Mouse (Mus musculus): ENCODE measurements around the gene Fam207a.

Gene Fam207a

DNA sequence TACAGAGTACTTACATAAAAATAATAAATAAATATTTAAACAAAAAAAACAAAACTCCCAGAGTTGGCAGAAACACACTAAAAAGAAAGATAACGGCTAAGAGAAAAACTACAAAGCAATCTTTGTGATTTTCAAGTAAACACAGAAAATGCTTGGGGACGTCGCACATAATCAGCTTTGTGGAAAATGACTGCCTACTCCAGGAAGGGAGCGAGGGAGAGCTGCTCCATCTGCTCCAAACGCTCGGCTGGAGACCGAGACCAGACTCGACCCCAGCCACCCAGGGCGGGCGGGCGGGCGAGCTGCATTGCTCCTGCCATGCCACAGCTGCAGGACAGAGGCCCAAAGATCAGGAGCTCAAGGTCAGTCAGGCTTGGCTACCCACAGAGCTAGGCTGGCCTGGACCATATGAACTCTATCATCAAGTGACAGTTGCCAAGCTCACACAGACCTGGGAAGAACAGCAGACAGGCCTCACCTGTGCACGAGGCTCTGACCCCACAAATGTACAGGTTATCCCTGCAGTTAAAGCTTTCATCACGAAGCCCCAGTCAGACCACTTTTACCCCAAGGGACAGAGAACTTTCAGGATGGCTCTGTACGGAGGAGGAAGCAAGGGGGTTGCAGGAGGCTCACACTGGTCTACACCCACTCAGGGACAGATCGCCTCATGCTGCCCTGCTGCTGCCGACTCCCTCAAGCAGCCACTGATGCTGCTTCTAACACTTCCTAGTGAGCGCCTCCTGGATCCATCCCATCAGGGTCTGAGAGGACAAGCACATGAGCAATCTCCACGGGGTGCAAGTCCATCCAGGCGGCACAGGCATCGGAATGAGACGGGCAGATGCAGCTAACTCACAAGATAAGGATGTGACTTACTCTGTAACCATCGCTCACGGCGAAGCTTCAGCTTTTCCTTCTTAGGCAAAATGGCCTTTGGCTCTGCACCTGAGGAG lies 12.3 kb downstream of the Fam207a start:
- no peak for DNase-seq (ENCODE audit: low spot score)

DNA sequence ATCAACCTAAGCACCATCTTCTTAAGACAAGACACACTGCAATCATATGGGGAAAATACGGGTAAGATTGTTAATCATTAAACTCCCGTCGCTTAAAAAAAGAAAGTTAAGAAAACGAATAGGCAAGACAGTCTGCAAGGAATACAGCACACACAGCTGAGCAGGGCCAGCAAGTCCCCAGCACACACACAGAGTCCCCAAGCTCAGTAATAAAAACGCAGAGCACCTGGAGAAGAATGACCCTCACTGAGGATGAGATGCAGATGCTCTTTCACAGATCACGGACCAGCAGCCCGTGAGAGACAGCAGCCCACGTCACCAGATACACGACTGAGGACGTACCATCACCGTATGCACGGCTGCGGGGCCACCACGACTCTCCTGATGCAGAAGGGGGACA lies 14.9 kb downstream of the Fam207a start:
- DNase-seq (ENCODE audit: low spot score), result no peak

DNA sequence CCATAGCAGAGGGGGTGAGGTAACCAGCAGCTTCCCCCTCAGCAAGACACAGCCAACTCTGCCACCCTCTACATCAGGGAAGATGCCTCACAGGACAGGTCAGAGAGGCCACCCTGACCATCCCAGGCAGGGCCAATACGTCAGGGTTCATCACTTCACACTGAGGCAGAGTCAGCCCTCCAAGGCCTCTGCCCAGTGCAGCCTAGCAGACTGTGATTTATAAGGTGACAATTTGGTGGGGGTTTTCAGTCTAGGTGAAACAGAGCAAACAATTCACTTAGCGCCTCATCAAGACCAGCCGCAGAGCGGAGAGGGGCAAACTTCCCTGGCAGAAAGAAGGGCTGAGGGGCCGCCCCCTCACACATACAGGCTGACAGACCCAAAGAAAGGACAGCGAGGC lies 17.3 kb downstream of the Fam207a start:
- DNase-seq (ENCODE audit: low spot score), result no peak

DNA sequence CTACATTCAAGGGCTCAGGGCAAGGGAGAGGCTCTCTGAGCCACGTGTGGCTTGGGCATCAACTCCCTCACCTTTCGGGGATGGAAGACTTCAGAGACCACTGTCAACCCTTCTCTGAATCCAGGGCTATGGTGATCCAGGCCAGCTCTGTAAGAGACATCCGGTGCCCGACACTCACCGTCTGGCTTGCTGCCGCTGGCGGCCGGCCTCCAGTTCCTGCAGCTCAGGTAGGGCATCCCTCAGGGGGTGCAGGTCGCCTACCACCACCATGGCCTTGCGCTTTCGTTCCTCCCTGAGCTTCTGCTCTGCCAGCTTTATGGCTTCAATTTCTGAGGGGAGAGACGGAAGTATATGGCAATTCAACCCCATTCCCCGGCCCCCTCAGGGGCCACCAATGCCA lies 18.4 kb downstream of the Fam207a start:
- no peak for DNase-seq (ENCODE audit: low spot score)

DNA sequence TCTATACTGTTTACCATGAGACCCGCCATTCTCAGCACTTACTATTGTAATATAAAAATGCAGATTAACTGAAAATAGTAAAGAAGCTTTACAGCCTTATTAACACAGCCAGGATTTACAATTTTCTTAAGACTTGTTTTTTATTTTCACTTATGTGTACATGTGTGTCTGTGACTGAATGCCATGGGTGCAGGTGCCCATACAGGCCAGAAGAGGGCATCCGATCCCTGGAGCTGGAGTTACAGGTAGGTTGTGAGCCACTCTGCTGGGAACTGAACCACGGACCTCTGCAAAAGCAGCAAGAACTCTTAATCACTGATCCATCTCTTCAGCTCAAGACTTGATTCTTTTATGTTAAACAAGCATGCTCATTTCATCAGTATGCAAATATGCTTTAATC lies 22.7 kb downstream of the Fam207a start:
- DNase-seq (ENCODE audit: low spot score), result no peak

DNA sequence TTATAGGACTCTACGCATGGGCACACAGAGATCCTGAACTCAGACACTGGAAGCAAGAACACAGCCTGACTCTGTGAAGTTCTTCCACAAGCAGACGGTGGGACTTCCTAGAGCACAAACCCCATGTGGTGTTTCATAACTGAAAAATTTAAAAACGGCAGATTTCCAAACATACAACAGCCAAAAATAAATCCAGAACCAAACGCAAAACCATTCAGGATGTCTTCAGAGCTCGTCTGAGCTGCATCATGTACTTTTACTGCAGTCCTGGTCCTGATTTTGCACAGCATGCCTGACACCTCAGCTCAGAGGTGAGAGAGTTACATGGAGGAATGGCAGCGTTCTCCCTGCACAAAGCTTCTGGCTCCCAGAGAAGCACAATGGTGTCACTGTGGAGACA lies 24.0 kb downstream of the Fam207a start:
- no peak for DNase-seq (ENCODE audit: low spot score)

DNA sequence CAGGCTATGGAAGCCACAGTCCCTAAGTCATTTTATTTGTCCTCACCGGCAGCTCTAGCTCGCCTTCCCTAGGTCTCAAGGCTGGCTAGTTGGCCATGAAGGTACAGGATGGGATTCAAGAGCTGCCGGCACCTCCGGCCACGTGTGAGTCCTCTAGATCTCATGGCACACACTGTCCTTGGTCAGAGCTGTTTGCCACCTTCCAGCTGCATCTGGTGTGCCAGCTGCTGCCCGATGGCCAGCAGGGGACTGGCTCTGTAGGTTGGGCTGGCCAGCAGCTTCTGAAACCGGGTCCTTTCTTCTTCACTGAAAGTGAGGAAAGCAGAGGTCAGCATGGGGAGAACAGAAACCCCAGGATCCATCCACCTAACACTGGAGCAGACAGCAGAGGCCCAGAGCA lies 27.4 kb downstream of the Fam207a start:
- no peak for DNase-seq (ENCODE audit: low spot score)

DNA sequence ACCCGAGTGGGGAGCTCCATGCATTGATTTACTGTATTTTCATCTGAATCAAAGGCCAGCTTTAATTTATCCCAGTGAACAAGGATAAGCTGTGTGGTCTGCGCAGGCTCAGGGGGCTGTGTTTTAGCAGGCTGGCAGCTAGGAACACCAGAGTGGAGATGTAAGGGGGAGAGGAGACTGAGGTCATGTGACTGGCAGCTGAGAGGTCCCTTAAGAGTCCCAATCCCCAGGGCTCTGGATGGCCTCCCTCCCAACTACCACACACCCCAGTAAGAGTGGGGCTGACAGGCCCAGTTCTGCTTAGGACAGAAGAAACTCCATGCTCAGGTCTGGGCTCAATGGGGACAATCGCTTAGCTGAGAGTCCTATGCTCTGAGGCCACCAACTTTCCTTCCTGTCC lies 29.8 kb downstream of the Fam207a start:
- DNase-seq (ENCODE audit: low spot score), result no peak

DNA sequence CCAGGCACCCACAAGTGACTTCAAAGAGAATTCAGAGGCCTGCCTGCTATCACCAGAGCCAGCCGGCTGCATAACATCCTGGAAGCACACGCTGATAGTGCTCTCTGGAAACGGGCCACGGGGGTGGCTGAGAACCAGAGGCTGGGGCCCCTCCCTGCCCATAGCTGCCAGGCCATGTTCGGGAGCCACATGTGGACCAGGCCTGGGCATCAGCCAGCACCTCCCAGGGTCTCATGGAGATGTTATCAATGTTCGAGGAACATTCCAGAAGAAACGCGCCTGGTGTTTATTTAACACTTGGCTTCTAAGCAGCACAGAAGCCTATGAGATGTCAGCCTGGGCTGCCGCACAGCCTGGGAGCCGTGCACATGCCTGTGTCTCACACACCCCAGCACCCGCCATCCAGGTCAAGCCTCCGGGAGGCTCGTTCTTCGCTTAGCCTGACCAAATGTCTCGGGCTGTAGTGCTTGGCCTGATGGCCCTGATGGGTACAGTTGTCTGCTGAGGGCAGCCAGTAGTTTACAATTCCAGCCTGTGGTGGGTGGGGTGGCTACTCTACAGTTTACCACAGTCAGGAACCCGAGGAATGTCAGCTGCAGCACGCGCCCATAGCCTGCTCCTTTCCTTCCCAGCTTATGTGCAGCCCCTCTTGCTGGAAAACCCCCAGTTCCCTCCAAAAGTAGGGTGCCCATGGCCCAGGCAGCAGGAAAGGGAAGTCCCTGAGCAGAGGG lies 31.2 kb downstream of the Fam207a start:
- no peak for DNase-seq (ENCODE audit: low spot score)

DNA sequence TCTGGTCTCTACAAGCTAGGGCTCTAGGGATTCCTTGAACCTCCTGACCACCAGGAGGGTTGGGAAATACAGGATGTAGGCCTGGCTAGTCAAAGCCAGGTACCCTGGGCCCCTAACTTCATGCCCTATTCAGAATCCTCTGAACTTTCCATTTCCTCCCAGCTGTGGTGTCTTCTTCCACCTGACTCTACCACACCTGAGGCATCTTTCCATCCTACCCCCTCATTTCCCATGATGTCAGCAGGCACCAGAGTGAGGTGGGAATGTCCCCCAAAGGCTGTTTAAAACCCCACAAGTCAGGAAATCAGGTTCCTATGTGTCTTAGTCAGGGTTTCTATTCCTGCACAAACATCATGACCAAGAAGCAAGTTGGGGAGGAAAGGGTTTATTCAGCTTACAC lies 33.8 kb downstream of the Fam207a start:
- DNase-seq (ENCODE audit: low spot score), result no peak

DNA sequence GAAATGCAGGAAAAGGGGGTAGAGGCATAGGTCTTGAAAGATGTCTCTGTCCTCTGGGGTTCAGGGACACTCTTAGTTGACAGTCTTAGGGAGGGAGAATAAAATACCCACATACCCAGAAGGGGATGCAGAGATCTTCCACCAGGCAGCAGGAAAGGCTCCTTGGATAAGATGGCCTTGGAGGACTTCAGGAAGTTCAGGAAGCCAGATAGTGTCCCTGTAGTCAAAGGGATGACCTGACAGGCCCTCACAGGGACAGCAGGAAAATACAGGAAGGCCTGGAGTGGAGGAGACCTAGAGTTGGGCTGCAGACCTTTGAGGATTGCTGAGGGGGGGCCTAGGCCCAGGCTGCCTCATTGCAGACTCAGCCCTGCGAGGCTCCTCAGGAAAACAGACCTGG lies 35.6 kb downstream of the Fam207a start:
- DNase-seq (ENCODE audit: low spot score), result no peak

DNA sequence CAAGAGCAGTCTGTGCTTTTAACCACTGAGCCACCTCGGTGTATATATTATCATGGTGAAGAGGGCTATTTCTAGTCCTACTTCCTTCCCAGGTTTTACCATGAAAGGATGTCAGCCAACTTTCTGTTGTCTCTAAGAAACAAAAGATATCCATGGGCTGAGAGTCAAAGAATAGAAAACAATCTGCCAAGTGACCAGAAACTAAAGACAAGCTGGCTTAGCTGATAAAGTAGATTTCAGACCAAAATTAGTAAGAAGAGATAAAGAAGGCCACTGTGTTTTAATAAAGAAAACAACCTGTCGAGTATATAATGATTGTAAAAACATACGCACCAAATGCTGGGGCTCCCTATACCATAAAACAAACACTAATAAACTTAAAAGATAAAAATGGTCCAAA lies 38.7 kb downstream of the Fam207a start:
- DNase-seq (ENCODE audit: low spot score), result no peak

DNA sequence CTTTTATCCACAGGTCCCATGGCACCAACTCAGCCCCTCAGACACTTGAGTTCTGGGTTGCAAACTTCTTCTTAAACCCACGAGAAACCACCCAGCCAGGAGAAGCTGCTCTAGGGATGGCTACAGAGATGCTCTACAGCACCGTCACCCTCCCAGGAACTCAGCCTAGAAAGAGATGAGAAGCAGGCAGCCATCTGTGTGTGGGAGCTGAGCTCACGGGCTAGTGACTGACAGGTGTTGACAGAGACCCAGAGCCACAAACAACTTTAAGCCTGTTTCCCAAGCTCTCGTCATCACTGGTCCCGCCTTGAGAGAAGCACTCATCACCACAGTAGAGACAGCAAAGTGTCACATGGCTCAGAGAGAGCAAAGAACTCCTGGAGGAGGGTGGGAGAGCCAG lies 43.4 kb downstream of the Fam207a start:
- DNase-seq (ENCODE audit: low spot score), result no peak

DNA sequence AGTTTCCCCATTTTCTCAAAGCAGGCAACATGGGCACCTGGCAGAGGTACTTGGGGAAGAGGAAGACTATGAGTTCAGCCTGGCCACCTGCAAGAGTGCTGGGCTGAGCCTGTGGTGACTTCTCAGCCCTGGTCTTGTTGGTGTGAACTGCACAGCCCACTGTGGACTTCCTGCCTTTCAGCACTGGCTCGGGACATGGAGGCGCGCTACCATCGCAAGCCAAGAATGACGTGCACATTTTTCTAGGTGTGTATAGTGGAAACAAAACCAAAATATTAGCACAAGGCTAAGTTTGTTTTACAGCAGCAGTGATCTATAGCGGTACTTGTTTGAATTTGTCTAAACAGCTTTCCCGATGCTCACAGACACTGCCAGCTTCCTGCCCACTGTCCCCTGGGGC lies 44.1 kb downstream of the Fam207a start:
- DNase-seq (ENCODE audit: low spot score), result no peak

DNA sequence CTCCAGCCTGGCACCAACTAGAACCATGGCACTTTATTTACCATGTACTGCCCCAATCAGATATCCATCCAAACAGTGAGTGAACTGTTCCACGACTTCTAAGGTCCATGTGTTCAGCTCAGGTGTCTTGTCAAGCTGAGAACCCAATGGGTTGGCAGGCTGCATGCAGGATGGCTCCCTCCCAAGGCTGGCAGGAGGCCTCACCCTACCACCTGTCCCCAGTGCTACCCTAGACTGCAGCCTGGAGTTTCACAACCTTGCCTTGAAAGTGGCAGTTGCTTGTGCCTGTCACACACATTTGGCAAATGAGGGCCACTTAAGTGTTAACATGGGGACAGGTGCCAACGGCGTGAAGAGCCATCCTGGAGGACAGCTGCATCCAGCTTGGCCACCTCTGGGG lies 44.8 kb downstream of the Fam207a start:
- DNase-seq (ENCODE audit: low spot score), result no peak

DNA sequence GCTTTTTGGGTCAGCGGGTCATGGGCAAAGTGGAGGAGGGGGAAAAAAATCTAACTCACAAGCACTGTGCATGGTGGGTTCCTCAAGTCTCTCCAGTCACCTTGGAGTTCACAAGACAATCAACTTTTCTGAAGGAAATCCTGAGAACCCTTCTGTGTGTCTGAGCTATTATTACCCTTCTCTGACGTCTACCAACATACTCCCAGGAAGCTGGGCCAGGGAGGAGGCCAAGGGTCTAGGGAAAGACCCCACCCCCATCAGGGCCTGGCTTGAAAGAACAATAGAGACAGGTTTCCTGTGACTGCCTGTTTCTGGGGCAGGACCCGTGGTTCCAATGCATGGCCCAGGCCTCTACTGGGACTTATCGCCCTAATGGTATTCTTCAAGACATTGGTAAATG lies 46.9 kb downstream of the Fam207a start:
- no peak for DNase-seq (ENCODE audit: low spot score)

DNA sequence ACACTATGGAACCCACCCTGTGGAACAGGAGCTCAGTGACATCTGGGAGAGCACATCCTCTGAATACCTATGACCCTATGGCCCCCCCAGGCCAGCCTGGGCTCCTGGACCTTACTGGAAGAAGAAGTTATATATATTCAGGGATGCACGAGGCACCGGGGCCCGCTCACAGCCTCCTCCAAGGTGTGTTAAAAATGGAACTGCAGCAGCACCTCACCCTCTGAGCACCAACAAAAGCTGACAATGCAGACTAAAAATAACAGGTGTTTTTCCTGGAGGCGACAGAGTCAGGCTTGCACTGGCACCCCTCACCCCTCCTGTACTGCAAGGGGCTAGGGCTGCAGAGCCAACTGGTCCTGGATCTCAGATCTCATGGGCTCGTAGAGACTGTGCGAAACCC lies 48.2 kb downstream of the Fam207a start:
- DNase-seq (ENCODE audit: low spot score), result no peak

DNA sequence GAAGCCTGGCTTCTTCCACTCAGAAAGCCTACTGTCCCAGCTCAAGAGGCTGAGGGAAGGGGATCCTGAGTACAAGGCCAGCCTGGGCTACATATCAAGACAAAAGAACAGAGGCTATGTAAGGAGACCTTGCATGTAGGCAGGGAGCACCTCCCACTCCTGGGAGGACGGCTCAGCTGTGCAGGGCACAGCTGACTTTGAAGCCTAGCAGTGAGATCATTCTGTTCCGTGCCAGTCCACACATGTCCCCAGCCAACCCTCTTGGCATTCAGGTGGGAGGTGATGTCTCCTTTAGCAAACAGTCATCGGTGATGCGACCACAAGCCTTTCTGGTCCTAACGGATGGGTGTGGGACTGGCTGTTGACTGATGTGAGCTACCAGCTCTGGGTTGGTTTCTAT lies 49.7 kb downstream of the Fam207a start:
- no peak for DNase-seq (ENCODE audit: low spot score)

DNA sequence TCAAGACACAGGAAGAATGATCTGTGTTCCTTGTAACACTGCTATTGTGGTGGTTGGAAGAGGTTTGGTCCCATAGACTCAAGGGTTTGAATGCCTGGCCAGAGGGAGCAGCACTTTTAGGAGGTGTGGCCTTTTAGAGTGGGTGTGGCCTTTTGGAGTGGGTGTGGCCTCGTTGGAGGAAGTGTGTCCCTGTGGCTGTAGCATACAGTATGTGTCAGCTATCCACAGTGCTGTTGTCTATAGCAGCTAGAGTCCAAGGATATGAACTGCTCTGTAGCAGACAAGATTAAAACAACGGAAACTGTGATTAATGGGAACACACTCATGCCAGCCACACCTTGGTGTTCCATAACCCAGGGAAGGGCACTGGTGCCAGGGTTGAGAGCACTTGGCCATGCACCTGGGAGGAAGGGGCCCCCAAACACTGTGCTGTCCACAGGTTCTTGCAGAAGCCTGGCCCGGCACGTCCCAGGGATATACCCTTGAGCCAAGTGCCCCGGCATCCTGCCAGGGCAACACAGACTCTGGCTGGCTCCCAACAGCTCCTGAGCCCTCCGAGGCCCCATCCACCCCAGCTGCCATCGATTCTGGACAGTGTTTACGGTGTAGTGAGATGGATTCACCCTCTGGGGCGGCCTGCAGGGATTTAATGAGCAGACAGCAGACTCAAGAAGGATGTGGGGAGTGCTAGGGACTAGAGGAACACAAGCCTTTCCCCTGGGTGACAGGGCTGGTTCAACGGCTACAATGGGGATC lies 51.2 kb downstream of the Fam207a start:
- no peak for DNase-seq (ENCODE audit: low spot score)

DNA sequence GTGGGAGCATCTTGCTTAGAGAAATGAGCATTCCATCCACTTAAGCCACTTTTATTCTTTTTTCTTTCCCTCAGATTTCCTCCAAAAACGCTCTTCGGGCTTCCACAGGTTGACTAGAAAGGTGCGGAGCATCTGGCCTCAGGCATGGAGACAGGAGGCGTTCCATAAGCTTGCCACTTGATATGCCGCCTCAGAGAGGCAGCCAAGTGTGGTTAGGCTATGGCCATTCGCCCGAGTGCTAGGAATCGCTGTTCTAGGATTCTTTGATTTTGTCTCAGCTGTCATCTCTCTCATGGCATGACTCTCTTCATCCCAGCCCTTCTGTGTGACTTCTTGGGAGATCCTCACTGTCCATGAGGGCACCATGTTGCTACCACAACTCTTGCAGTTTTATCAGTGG lies 54.4 kb downstream of the Fam207a start:
- DNase-seq (ENCODE audit: low spot score), result no peak

DNA sequence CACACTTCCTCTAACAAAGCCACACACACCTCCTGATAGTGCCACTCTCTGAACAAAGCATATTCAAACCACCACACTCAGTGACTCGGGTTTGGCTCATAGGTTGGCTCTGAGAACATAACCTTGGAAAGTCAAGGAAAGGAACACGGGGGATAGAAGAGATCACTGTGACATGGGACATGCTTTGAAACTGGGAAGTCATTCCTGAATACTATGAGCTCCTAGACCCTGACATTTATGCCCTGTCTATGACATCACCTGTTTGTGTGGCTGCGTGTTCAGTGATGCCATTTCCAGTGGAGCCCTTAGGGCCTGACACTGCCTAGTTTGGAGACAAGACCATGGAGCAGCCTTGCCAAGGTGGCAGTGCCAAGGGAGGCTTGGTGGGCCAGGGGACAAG lies 57.9 kb downstream of the Fam207a start:
- no peak for DNase-seq (ENCODE audit: low spot score)

DNA sequence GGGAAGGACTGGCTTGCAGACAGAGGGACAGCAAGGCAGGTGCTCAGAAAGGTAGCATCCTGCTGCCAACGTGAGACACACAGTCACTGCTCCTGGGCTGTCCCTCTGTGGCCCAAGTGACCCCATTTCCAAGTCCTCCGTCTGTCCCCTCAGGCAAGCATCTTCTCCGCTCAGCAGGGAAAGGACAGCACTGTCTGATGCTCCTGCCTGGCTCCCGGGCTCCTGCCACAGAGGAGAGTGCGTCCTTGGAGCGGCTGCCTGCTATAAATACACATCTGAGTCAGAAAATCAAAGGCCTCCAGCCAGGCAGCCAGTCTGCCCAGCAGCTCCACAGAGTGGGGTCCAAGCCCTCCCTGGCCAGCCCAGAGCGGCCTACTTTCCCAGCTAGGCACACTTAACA lies 59.1 kb downstream of the Fam207a start:
- DNase-seq (ENCODE audit: low spot score), result no peak

All from retina, embryonic 14.5 days (tissue).